In the genomic region with DNA sequence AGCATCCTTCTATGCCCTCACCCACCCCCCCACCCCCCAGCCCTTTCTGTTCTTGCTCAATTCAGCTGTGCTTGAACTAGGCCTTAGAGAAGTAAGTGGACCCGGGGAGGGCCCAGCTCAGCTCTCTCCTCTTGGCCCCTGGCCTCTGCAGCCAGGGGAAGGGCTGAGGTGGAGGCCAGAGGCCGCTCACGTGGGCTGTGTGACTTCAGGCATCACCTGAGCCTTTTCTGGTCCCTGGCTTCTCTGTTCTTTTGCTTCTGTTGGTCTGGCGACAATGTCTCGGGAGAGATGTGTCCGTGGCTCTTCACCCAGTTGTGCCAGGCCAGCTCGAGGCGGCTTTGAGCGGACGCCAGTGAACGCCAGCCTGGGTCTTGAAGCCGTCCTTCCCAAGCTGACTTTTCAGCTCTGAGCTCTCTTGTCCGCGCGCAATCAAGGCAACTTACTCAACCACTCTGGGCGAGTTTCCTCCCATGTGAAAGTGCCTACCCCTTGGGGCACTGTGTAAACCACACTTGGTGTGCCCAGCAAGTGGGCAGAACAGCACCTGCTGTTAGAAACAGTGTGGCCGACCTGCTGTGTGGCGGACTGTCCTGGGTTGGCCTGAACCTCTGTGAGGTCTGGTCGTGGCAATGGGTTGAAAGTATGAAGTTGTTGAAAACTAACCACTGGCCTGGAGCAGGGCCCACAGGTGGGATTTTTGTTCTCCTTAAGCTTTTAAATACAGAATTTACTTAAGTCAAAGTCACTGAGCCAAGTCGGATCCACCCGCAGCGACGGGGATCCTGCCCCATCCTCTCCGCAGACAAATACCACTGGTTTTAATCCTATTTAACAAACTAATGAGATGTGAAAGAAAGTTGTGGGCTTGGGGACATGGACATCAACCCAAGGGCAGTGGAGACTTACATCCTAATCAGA, we compare ENCODE assay signal across 7 mouse cellular contexts.
A peak's percentile ranks its signal among the peaks of the same experiment; 100 is the strongest.
DNase-seq lines count a peak whose midpoint lies in the region; ATAC-seq and TF ChIP-seq lines count a peak whose summit lies in the region.

No protein-coding gene starts in this region.

- WGBS in embryonic facial prominence, embryonic 15.5 days: 73% methylated on average over 24 of the region's 24 CpGs
- WGBS in limb, embryonic 13.5 days: 86% methylated on average over 24 of the region's 24 CpGs
- WGBS in small intestine, adult 2 months: 87% methylated on average over 24 of the region's 24 CpGs

- peak overlapping the region; percentile 73; the same call in 1 of the 2 replicates for H3K4me2 ChIP-seq in embryonic facial prominence, embryonic 15.5 days (replicated peaks)
- H3K4me2 ChIP-seq in limb, embryonic 13.5 days (replicated peaks): peak overlapping the region; percentile 82

- peaks cover 68% of the 10 kb centered on the region for H3K4me1 ChIP-seq in embryonic facial prominence, embryonic 15.5 days
- peaks cover 52% of the 10 kb centered on the region for H3K4me1 ChIP-seq in limb, embryonic 13.5 days
- H3K4me1 ChIP-seq in small intestine, adult 2 months (ENCODE audit: control insufficient read depth, insufficient read depth, insufficient read length, low read length): peaks cover 43% of the 10 kb centered on the region

- H3K4me3 ChIP-seq in embryonic facial prominence, embryonic 15.5 days (replicated peaks): peak overlapping the region; percentile 45
- peak overlapping the region; percentile 55; the same call in 1 of the 2 replicates for H3K4me3 ChIP-seq in limb, embryonic 13.5 days
- H3K4me3 ChIP-seq in small intestine, adult 2 months (ENCODE audit: low read depth, low read length): no peak overlapping the region

- TF ChIP-seq CTCF in small intestine, adult 2 months (IDR thresholded peaks at IDR 0.05; ENCODE audit: extremely low read depth, insufficient read length, insufficient replicate concordance, low read depth, low read length): no peak

- H3K27me3 ChIP-seq in embryonic facial prominence, embryonic 15.5 days: no peaks in the 10 kb centered on the region
- H3K27me3 ChIP-seq in limb, embryonic 13.5 days: no peaks in the 10 kb centered on the region
- no peaks in the 10 kb centered on the region for H3K27me3 ChIP-seq in small intestine, adult 2 months (ENCODE audit: control insufficient read depth, insufficient read depth, low read length)

- TF ChIP-seq POLR2A in small intestine, adult 2 months (IDR thresholded peaks at IDR 0.05; ENCODE audit: low read depth, low read length): no peak

- peak; percentile 73 to 75 for DNase-seq in lung, adult 18-20 months
- DNase-seq in lung, postnatal 14 days: no peak
- no peak for DNase-seq in layer of hippocampus, adult 11-12 months (ENCODE audit: low spot score)
- DNase-seq in right cerebral cortex, adult 18-20 months: no peak

- H3K27ac ChIP-seq in embryonic facial prominence, embryonic 15.5 days (replicated peaks): peak overlapping the region; percentile 88
- H3K27ac ChIP-seq in limb, embryonic 13.5 days: peak overlapping the region; percentile 87; the same call in 1 of the 2 replicates
- H3K27ac ChIP-seq in small intestine, adult 2 months (ENCODE audit: insufficient read depth, low read depth, low read length): peak overlapping the region; percentile 97

- no peaks in the 10 kb centered on the region for H3K36me3 ChIP-seq in embryonic facial prominence, embryonic 15.5 days
- H3K36me3 ChIP-seq in limb, embryonic 13.5 days: no peaks in the 10 kb centered on the region
- H3K36me3 ChIP-seq in small intestine, adult 2 months (ENCODE audit: control insufficient read depth, insufficient read depth, low read length): no peaks in the 10 kb centered on the region

- no peak for ATAC-seq in embryonic facial prominence, embryonic 15.5 days (ENCODE audit: insufficient number of reproducible peaks, low FRiP score, low TSS enrichment, low read depth)
- ATAC-seq in limb, embryonic 13.5 days (ENCODE audit: low FRiP score, low read depth): no peak

- no peak overlapping the region for H3K9ac ChIP-seq in embryonic facial prominence, embryonic 15.5 days
- H3K9ac ChIP-seq in limb, embryonic 13.5 days: no peak overlapping the region

- H3K9me3 ChIP-seq in embryonic facial prominence, embryonic 15.5 days (replicated peaks): no peaks in the 10 kb centered on the region
- no peaks in the 10 kb centered on the region for H3K9me3 ChIP-seq in limb, embryonic 13.5 days

Comparison
In these comparisons a context has a peak if more than half of its experiments do, and no peak if none do; other contexts are left out.
1. DNase-seq: peak in lung, adult 18-20 months (2 of 2); none in lung, postnatal 14 days (single experiment), layer of hippocampus, adult 11-12 months (single experiment) and right cerebral cortex, adult 18-20 months (single experiment).
2. Peak in every context shown above with its lines, with median percentiles within 50 percentile points of each other: H3K27ac ChIP-seq.